Mouse (Mus musculus) kidney, postnatal 0 days (tissue): ENCODE data around the gene Dctd. TPM values are rescaled to one million over a fixed set of nuclear protein-coding genes. Genes with fewer than 3 reads are reported as not detected.
"Not testable (repeated sequence)": the region's sequence is repeated elsewhere in the genome, so short reads cannot be mapped to it uniquely, and the experiment has no call there.

ENCODE experiments used
- ATAC-seq: fragments of 200-750 bp; cut with Nextera tagmentation; replicated peaks from 2 replicates; pipeline ENCODE4 v1.8.0; 2017; ENCODE audit warnings: low read depth, moderate number of reproducible peaks, moderate TSS enrichment, moderate library complexity; ENCODE audit not compliant: low FRiP score
- DNase-seq: peaks from one replicate; pipeline ENCODE4 v3.0.0-alpha.2; 2016; ENCODE audit warnings: low spot score
- H3K27ac ChIP-seq: fragments of 300-500 bp; sonication (generic); 2 replicates; pipeline ENCODE4 v1.5.1; 2014; ENCODE audit warnings: mild to moderate bottlenecking
- H3K27me3 ChIP-seq: fragments of 300-500 bp; sonication (generic); 2 replicates; pipeline ENCODE4 v1.6.1; 2014; ENCODE audit warnings: low read length, mixed read lengths; ENCODE audit not compliant: insufficient read depth
- H3K36me3 ChIP-seq: fragments of 300-500 bp; sonication (generic); 2 replicates; pipeline ENCODE4 v1.6.1; 2014; ENCODE audit warnings: low read length, mixed read lengths; ENCODE audit not compliant: insufficient read depth
- H3K4me1 ChIP-seq: fragments of 300-500 bp; sonication (generic); replicated peaks from 2 replicates; pipeline ENCODE4 v1.6.1; 2014; ENCODE audit warnings: antibody characterized with exemption, low read length, mixed read lengths; ENCODE audit not compliant: insufficient read depth
- H3K4me2 ChIP-seq: fragments of 300-500 bp; sonication (generic); 2 replicates; pipeline ENCODE4 v1.6.1; 2014; ENCODE audit warnings: mild to moderate bottlenecking, low read length, moderate library complexity, mixed read lengths
- H3K4me3 ChIP-seq: fragments of 300-500 bp; sonication (generic); replicated peaks from 2 replicates; pipeline ENCODE4 v1.5.1; 2014; ENCODE audit warnings: low read depth, low read length
- H3K9ac ChIP-seq: fragments of 300-500 bp; sonication (generic); 2 replicates; pipeline ENCODE4 v1.6.1; 2014; ENCODE audit warnings: low read depth, low read length
- H3K9me3 ChIP-seq: fragments of 300-500 bp; sonication (generic); replicated peaks from 2 replicates; pipeline ENCODE4 v1.6.1; 2016; ENCODE audit warnings: low read length, inconsistent platforms, mixed read lengths
- CTCF ChIP-seq: IDR thresholded peaks from 2 replicates; pipeline ENCODE4 v1.5.1; 2016; ENCODE audit warnings: antibody characterized with exemption, low read depth, mild to moderate bottlenecking, moderate library complexity
- WGBS: fragments of 180-500 bp; shearing (Covaris S2); extraction: QIAGEN DNeasy Blood & Tissue Kit; methylation state at CpG from one replicate; pipeline ENCODE4 v1.1.7; 2014; 5-methylcytosine and 5-hydroxymethylcytosine counted together
- polyA plus RNA-seq: library from polyadenylated mRNA; unstranded; fragments of >200 nt; fragmentation: Nextera tagmentation; extraction: Ambion mirVana; gene quantifications from 2 replicates; pipeline ENCODE4 v1.2.1, GENCODE M21; 2015

The Dctd gene
- polyA plus RNA-seq, 1 experiment from 2014 or later = 17.4 TPM

DNA sequence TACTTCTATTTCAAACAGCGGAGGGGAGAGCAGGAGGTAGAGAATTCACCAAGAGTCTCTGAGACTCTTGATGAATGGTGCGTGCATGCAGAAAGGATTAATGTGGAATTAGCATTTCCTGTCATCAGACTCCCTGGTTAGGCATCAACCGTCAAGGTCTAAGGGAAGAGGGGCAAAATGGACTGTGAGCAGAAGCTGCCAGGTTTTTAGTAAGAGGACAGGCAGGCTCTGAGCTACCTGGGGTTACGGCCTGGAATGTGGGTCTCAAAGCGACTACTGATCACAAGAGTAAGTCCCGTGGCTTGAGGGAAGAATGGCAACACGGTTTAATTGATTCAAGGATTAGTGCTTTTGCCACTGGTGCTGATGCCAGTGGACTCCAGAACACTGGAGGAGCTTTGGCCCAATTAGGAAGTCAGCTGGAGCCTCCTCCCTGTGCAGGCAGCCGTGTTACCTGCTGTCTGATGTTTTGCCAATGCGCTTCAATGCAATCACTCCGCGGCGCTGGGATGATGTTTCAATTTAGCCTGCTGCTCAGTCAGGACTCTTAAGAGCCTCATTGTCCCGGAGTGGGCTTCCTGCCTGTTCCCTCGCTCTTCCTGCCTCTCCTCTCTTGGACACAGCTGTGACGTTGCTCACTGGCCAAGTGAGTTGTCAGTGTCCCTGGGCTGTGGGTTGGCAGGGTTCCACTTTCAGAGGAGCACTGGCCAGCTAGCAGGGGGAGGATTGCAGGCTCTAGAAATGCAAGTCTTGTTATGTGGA lies 54.6 kb downstream of the Dctd start:
- Histone ChIP-seq H3K4me2 (peak overlapping the region; percentile 39), H3K27me3 (no peaks in the 10 kb centered on the region), H3K4me3 (no peak overlapping the region), H3K9ac (no peak overlapping the region), H3K27ac (0 out of 2 replicates have a peak overlapping the region, but pooled peaks have one; percentile 4), H3K36me3 (no peaks in the 10 kb centered on the region), H3K9me3 (no peaks in the 10 kb centered on the region), H3K4me1 (peaks cover 13% of the 10 kb centered on the region; the same call in 1 of the 2 replicates)
- TF ChIP-seq CTCF = no peak
- ATAC-seq (peak; percentile 44; the same call in 1 of the 2 replicates), DNase-seq (peak; percentile 81)
- WGBS = 24% methylated on average over 15 of the region's 15 CpGs

DNA sequence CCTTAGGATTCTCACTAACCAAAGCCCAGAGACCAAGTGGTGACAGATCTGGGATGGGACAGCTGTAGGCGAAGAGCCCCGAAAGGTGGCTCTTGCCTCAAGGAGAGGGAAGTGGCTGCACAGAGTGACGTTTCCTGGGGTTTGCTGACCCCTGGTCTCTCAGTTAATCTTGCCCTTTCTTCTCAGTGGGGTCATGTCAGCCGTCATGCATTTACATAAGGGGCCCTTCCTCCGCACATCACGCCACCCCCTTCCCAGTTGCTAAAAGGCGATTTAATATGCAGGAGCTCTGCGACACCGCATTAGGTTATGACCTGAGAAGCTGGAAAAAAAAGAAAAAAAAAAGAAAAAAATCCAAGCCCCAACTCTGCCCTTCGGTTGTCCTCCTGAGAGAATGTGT lies 58.8 kb downstream of the Dctd start:
- Histone ChIP-seq H3K27ac (no peak overlapping the region), H3K9ac (no peak overlapping the region), H3K9me3 (no peaks in the 10 kb centered on the region), H3K27me3 (no peaks in the 10 kb centered on the region), H3K4me3 (no peak overlapping the region), H3K4me2 (no peak overlapping the region), H3K4me1 (peaks cover 10% of the 10 kb centered on the region; the same call in 1 of the 2 replicates), H3K36me3 (no peaks in the 10 kb centered on the region)
- 44% methylated on average over 10 of the region's 10 CpGs for WGBS
- no peak for DNase-seq
- TF ChIP-seq CTCF = no peak
- no peak for ATAC-seq

DNA sequence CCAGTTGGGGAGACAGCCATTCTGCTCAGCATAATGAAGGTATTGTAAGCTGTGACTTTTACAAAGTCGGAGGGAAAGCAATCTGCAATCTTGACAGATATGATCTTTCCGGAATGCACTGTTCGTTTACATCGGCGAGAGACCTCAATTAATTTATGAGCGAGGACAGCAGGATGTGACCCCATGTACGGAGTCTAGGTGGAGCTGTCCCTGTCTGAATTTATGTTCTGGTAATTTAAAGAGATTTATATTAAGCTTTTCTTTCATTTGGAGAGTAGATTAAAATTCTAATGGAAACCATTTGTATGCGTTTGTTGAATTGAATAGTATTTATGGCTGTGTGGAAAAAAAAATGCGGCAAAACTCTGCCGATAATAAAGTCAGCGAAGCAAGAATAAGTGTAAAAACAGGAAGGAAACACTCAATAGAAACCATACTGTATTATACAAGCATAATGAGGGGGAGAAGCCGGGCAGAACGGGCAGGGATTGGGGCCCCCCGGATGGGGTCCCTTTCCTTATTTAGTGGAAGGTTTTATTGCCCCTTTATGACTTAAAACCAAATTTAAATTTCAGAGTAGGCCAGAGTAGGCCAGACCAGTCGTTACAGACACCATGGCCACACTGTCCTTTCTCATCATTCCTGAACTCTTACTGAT lies 59.8 kb downstream of the Dctd start:
- peak overlapping the region; percentile 10; the same call in 1 of the 2 replicates for H3K4me2 ChIP-seq
- 0 out of 2 replicates have a peak, but pooled peaks have one; percentile 53 for ATAC-seq
- H3K9me3 ChIP-seq = no peaks in the 10 kb centered on the region
- H3K4me1 ChIP-seq = peaks cover 2% of the 10 kb centered on the region; the same call in 1 of the 2 replicates
- no peak overlapping the region; the same call in 1 of the 2 replicates for H3K27ac ChIP-seq
- DNase-seq = peak; percentile 82
- no peaks in the 10 kb centered on the region for H3K36me3 ChIP-seq
- 6% methylated on average over 15 of the region's 15 CpGs for WGBS
- H3K27me3 ChIP-seq = no peaks in the 10 kb centered on the region
- H3K4me3 ChIP-seq = no peak overlapping the region
- no peak; the same call in 1 of the 2 replicates for TF ChIP-seq CTCF
- no peak overlapping the region for H3K9ac ChIP-seq

DNA sequence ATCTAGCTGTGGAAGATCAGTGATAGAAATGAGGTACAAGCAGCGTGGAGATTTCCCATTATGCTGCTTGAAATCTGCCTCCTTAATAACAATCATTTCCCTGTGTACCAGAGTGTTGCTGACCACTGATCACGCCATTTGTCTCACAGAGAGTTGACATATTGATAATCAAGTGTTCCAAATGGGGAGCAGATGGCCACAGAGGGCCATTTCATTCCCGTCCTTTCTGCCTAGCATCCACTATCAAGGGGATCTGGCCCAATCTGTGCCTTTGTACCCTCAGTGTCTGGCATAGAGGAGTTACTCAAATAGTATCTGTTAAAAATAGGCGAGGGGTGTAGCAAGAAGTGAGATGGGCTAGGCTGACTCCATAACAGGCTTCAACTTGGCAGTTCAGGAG lies 78.5 kb downstream of the Dctd start:
- no peak for TF ChIP-seq CTCF
- DNase-seq (no peak), ATAC-seq (no peak)
- no peak overlapping the region for H3K4me3 ChIP-seq
- H3K9ac ChIP-seq = no peak overlapping the region
- H3K27me3 ChIP-seq = no peaks in the 10 kb centered on the region
- WGBS = 90% methylated on average over 4 of the region's 4 CpGs
- H3K27ac ChIP-seq = no peak overlapping the region
- no peaks in the 10 kb centered on the region for H3K36me3 ChIP-seq
- no peaks in the 10 kb centered on the region for H3K4me1 ChIP-seq
- no peak overlapping the region for H3K4me2 ChIP-seq
- H3K9me3 ChIP-seq = no peaks in the 10 kb centered on the region

DNA sequence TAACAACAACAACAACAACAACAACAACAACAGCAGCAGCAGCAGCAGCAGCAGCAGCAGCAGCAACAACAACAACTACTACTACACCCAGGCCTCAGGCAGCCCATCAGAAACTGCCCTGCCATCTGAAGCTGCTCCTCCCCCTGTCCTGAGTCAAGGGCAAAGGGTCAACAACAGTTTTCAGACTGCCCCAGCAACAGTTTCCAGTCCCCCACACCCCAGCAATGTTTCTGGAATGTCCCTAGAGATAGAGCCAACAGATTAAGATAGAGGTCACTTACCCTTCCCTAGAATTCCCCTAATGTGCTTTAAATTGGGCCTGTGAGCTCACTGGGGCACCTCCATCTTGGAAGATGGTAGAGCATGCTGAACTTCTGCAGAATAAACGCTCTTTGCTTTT lies 79.0 kb downstream of the Dctd start:
- no peak overlapping the region for H3K9ac ChIP-seq
- TF ChIP-seq CTCF = no peak
- H3K4me2 ChIP-seq = no peak overlapping the region
- H3K9me3 ChIP-seq = no peaks in the 10 kb centered on the region
- peak; percentile 17 for DNase-seq
- no peak overlapping the region for H3K27ac ChIP-seq
- WGBS = 96% methylated on average over 1 of the region's 1 CpGs
- H3K4me3 ChIP-seq = no peak overlapping the region
- H3K36me3 ChIP-seq = no peaks in the 10 kb centered on the region
- ATAC-seq = no peak
- H3K4me1 ChIP-seq = no peaks in the 10 kb centered on the region
- H3K27me3 ChIP-seq = no peaks in the 10 kb centered on the region

DNA sequence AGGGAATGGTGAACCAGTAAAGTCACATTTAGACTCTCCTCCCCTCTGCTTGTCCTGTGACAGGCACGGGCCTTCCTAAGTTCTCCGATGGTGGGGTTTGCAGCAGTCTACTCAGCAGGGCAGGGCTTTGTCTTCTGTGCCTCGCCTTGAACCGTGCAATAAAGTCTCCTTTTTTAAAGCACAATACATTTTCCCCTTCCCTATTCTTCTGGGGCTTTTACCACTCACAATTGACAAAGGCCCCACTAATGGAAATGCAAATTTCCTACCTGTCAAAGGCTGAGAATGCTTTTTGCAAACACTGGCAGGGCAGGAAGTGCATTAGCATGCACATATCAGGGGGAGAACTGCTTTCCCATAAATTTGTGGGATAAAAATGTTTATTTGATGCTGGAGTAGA lies 80.1 kb downstream of the Dctd start:
- H3K4me3 ChIP-seq = no peak overlapping the region

DNA sequence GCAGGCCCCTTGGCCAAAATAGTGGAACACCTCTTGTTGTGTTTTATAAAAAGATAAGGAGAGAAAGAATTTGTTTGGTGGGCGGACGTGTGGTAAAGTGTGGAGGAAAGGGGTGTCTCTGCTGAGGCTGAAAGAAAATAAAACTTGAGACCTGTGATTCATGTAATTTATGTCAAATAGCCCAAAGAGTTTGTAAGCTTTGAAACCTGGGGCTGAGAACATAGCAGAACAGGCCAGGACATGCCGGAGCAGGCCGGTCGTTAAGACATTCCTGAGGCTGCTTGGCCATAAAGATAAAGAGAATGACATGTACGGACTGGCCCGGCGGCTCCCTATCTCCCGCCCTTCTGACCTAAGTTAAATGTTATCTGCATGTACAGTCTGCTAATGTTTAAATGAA lies 81.3 kb downstream of the Dctd start:
- not testable (repeated sequence) for H3K27ac ChIP-seq, H3K9me3 ChIP-seq, H3K4me3 ChIP-seq, DNase-seq, H3K9ac ChIP-seq, H3K36me3 ChIP-seq, ATAC-seq, H3K4me1 ChIP-seq, H3K4me2 ChIP-seq, H3K27me3 ChIP-seq
- WGBS = 73% methylated on average over 9 of the region's 9 CpGs

More for the DNA sequence above, 80.1 kb downstream of the Dctd start:
- H3K27ac ChIP-seq = no peak overlapping the region
- no peak for TF ChIP-seq CTCF
- H3K9me3 ChIP-seq = no peaks in the 10 kb centered on the region
- H3K9ac ChIP-seq = no peak overlapping the region
- no peaks in the 10 kb centered on the region for H3K27me3 ChIP-seq
- ATAC-seq = no peak
- no peak overlapping the region for H3K4me2 ChIP-seq
- H3K4me1 ChIP-seq = no peaks in the 10 kb centered on the region
- DNase-seq = no peak
- 24% methylated on average over 4 of the region's 4 CpGs for WGBS
- no peaks in the 10 kb centered on the region for H3K36me3 ChIP-seq
